Mouse (Mus musculus): Measurements from ENCODE around the gene Ott.
"Not testable (repeated sequence)": the region's sequence is repeated elsewhere in the genome, so short reads cannot be mapped to it uniquely, and the experiment has no call there.

DNA sequence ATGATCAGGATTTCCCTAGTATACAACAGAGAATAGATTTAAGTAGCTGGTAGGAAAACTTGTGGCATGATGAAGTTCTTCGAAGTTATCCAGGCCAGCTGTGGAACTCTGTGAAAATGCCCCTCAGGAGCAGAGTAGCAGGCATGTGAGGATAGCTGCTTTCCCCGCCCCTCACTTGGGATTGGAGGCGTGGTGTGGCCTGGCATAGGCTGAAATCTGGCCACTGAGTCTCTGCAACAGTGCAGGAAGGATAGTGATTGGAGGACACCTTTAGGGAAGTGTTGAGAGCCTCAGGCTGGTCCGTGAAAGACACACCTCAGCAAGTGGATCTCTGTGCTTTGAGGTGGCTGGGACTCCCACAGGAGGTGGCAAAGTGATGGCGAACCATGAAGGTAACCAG, at the start of gene Ott:
- not testable (repeated sequence) for TF ChIP-seq CTCF (IDR thresholded peaks at IDR 0.05; ENCODE audit: low read depth, low read length); POLR2A (IDR thresholded peaks at IDR 0.05; ENCODE audit: extremely low read depth, insufficient read depth, low read length)

Data from liver, adult 2 months (tissue).